Mouse (Mus musculus) limb, embryonic 14.5 days (tissue): Measurements from ENCODE around the gene Dpagt1. TPM values are rescaled to one million over a fixed set of nuclear protein-coding genes. Genes with fewer than 3 reads are reported as not detected.

Experiments
- ATAC-seq: fragments of 200-750 bp; cut with Nextera tagmentation; 2 replicates; pipeline ENCODE4 v1.8.0; 2017; ENCODE audit warnings: low read depth, moderate number of reproducible peaks, moderate TSS enrichment; ENCODE audit not compliant: low FRiP score
- DNase-seq: peaks from one replicate; pipeline ENCODE4 v3.0.0-alpha.2; 2015; ENCODE audit warnings: low spot score
- H3K27ac ChIP-seq: fragments of 300-500 bp; sonication (generic); replicated peaks from 2 replicates; pipeline ENCODE4 v1.5.1; 2014; ENCODE audit warnings: low read depth, mild to moderate bottlenecking, low read length, moderate library complexity, mixed read lengths
- H3K27me3 ChIP-seq: fragments of 300-500 bp; sonication (generic); 2 replicates; pipeline ENCODE4 v1.6.1; 2014; ENCODE audit warnings: low read length, mixed read lengths; ENCODE audit not compliant: control insufficient read depth, insufficient read depth
- H3K36me3 ChIP-seq: fragments of 300-500 bp; sonication (generic); 2 replicates; pipeline ENCODE4 v1.6.1; 2014; ENCODE audit warnings: mild to moderate bottlenecking, low read length, moderate library complexity, mixed read lengths; ENCODE audit not compliant: control insufficient read depth, insufficient read depth
- H3K4me1 ChIP-seq: fragments of 300-500 bp; sonication (generic); 2 replicates; pipeline ENCODE4 v1.6.1; 2014; ENCODE audit warnings: antibody characterized with exemption, low read length, mixed read lengths; ENCODE audit not compliant: control insufficient read depth, insufficient read depth
- H3K4me2 ChIP-seq: fragments of 300-500 bp; sonication (generic); replicated peaks from 2 replicates; pipeline ENCODE4 v1.6.1; 2014; ENCODE audit warnings: low read depth, mild to moderate bottlenecking, low read length, moderate library complexity; ENCODE audit not compliant: severe bottlenecking
- H3K4me3 ChIP-seq: fragments of 300-500 bp; sonication (generic); replicated peaks from 2 replicates; pipeline ENCODE4 v1.5.1; 2014; ENCODE audit warnings: low read length
- H3K9ac ChIP-seq: fragments of 300-500 bp; sonication (generic); 2 replicates; pipeline ENCODE4 v1.6.1; 2014; ENCODE audit warnings: mild to moderate bottlenecking, low read depth, low read length, moderate library complexity; ENCODE audit not compliant: severe bottlenecking
- H3K9me3 ChIP-seq: fragments of 300-500 bp; sonication (generic); 2 replicates; pipeline ENCODE4 v1.6.1; 2016; ENCODE audit warnings: low read length; ENCODE audit not compliant: control insufficient read depth
- POLR2A ChIP-seq: fragments of 200-500 bp; IDR thresholded peaks from 2 replicates; pipeline ENCODE4 v1.8.0; 2012; ENCODE audit warnings: inconsistent platforms, mild to moderate bottlenecking, moderate library complexity, borderline replicate concordance; ENCODE audit not compliant: insufficient read depth, insufficient read length; ENCODE audit errors: extremely low read depth
- WGBS: fragments of 180-500 bp; shearing (Covaris S2); extraction: QIAGEN DNeasy Blood & Tissue Kit; methylation state at CpG from one replicate; pipeline ENCODE4 v1.1.7; 2014; 5-methylcytosine and 5-hydroxymethylcytosine counted together
- polyA plus RNA-seq, 2 experiments: library from polyadenylated mRNA; depleted of rRNA in 1 of 2; stranded (reverse) in 1 of 2; unstranded in 1 of 2; fragments of >200 nt; fragmentation: Nextera tagmentation in 1 of 2; extraction: Ambion mirVana in 1 of 2; gene quantifications; 2 replicates each; pipeline versions ENCODE4 v1.2.1 to v1.2.3; 2012 to 2014

Gene Dpagt1
- polyA plus RNA-seq, 2 experiments = 39.5 to 47.9 TPM

GRCm38 (mm10) chr9:44343290-44343689 lies 17.5 kb downstream of the Dpagt1 start:
- Histone ChIP-seq H3K27me3 (no peaks in the 10 kb centered on the region), H3K36me3 (peaks cover 40% of the 10 kb centered on the region), H3K4me1 (peaks cover 4% of the 10 kb centered on the region), H3K4me2 (peak overlapping the region; percentile 66), H3K9ac (peak overlapping the region; percentile 83), H3K4me3 (peak overlapping the region; percentile 83), H3K27ac (peak overlapping the region; percentile 92), H3K9me3 (no peaks in the 10 kb centered on the region)
- DNase-seq = no peak
- 4% methylated on average over 6 of the region's 6 CpGs for WGBS
- TF ChIP-seq POLR2A = no peak
- ATAC-seq = no peak

GRCm38 (mm10) chr9:44343781-44344421 lies 18.1 kb downstream of the Dpagt1 start, which contains the start of gene Hmbs:
Hmbs (minus strand) TSS chr9:44344228.
- H3K27me3 ChIP-seq = no peaks in the 10 kb centered on the region
- TF ChIP-seq POLR2A = peak; percentile 52; the same call in 1 of the 2 replicates

GRCm38 (mm10) chr9:44345570-44346433 lies 20.0 kb downstream of the Dpagt1 start:
- H3K9me3 ChIP-seq = no peaks in the 10 kb centered on the region
- H3K27ac ChIP-seq = no peak overlapping the region
- DNase-seq (no peak), ATAC-seq (no peak)
- no peak overlapping the region for H3K4me2 ChIP-seq
- TF ChIP-seq POLR2A = no peak
- peaks cover 53% of the 10 kb centered on the region for H3K36me3 ChIP-seq
- no peak overlapping the region for H3K9ac ChIP-seq
- 89% methylated on average over 6 of the region's 6 CpGs for WGBS
- peaks cover 4% of the 10 kb centered on the region for H3K4me1 ChIP-seq
- no peak overlapping the region for H3K4me3 ChIP-seq
- H3K27me3 ChIP-seq = no peaks in the 10 kb centered on the region

More at GRCm38 (mm10) chr9:44343781-44344421, 18.1 kb downstream of the Dpagt1 start, which contains the start of gene Hmbs:
- peak within 1 kb of the TSS; percentile 66 for H3K4me2 ChIP-seq
- DNase-seq = peak; percentile 94
- H3K4me3 ChIP-seq = peak within 1 kb of the TSS; percentile 83
- peak; percentile 96 for ATAC-seq
- peak within 1 kb of the TSS; percentile 83 for H3K9ac ChIP-seq
- H3K9me3 ChIP-seq = no peaks in the 10 kb centered on the region
- peaks cover 42% of the 10 kb centered on the region for H3K36me3 ChIP-seq
- 0% methylated on average over 26 of the region's 39 CpGs for WGBS
- peaks cover 4% of the 10 kb centered on the region for H3K4me1 ChIP-seq
- H3K27ac ChIP-seq = peak within 1 kb of the TSS; percentile 92

GRCm38 (mm10) chr9:44347166-44347565 lies 21.3 kb downstream of the Dpagt1 start:
- H3K9ac ChIP-seq = no peak overlapping the region
- no peak overlapping the region for H3K4me2 ChIP-seq
- no peak for ATAC-seq
- H3K4me3 ChIP-seq = no peak overlapping the region
- 90% methylated on average over 9 of the region's 9 CpGs for WGBS
- peaks cover 59% of the 10 kb centered on the region for H3K36me3 ChIP-seq
- peaks cover 4% of the 10 kb centered on the region for H3K4me1 ChIP-seq
- no peak for DNase-seq
- no peaks in the 10 kb centered on the region for H3K9me3 ChIP-seq
- no peak overlapping the region for H3K27ac ChIP-seq
- no peak for TF ChIP-seq POLR2A
- no peaks in the 10 kb centered on the region for H3K27me3 ChIP-seq

GRCm38 (mm10) chr9:44347621-44348020 lies 21.8 kb downstream of the Dpagt1 start:
- no peaks in the 10 kb centered on the region for H3K27me3 ChIP-seq
- H3K36me3 ChIP-seq = peaks cover 63% of the 10 kb centered on the region
- no peaks in the 10 kb centered on the region for H3K9me3 ChIP-seq
- 83% methylated on average over 4 of the region's 4 CpGs for WGBS
- no peak for TF ChIP-seq POLR2A
- peaks cover 4% of the 10 kb centered on the region for H3K4me1 ChIP-seq
- no peak overlapping the region for H3K4me3 ChIP-seq
- H3K27ac ChIP-seq = no peak overlapping the region
- H3K4me2 ChIP-seq = no peak overlapping the region
- H3K9ac ChIP-seq = no peak overlapping the region
- ATAC-seq (no peak), DNase-seq (no peak)
